Mouse (Mus musculus): ENCODE data around the gene Sytl1.

GRCm38 (mm10) chr4:133227636-133228035, 35.3 kb downstream of the Sytl1 start:
- TF ChIP-seq CTCF (IDR thresholded peaks at IDR 0.05; ENCODE audit: insufficient read depth, low read depth, low read length) (no peak), POLR2A (IDR thresholded peaks at IDR 0.05; ENCODE audit: insufficient read depth, low read depth, low read length) (no peak)

All from olfactory bulb, adult 2 months (tissue).